ENCODE assay signal across 23 mouse cellular contexts in the genomic region with DNA sequence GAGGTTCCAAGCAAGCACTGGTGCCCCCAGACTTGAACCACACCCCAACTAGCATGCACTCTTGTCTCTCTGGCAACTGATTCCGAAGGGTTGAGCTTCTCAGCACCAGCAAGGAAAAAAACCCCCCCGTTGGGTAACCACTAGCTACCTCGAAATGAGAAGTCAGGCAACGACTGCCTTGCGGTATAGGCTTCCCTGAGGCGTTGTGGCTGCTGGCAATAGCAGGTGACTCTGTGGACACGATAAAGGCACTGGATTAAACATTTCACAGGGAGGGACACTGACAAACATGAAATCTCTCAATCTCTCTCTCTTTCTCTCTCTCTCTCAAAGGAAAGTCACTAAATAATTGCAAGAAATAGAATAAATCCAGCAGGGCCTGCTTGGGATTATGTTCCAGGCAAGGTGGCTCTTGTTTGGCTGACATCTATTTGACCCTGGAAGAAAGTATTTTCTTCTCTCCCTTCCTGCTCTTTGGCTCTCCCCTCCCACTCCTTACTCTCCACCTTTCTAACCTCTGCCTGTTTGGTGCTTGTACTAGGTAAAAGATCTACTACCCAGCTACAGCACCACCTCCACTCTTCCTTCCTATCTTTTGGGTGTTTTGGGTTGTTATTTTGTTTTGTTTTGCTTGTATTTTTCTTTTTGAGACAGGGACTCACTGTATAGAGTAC. TPM values are rescaled to one million over a fixed set of nuclear protein-coding genes. Genes with fewer than 3 reads are reported as not detected.
DNase-seq lines count a peak whose midpoint lies in the region; ATAC-seq lines count a peak whose summit lies in the region.
"Had no signal": no experiment of that assay in that cellular context is flagged by ENCODE, and none has a peak within 500 bp of the region (broad histone marks: within the 10 kb centered on the region; RNA-seq: fewer than 3 reads in every experiment).

No protein-coding gene starts in this region.

- H3K4me1 ChIP-seq in midbrain, embryonic 11.5 days (ENCODE audit: control insufficient read depth, insufficient read depth, low read length): no peaks in the 10 kb centered on the region
- H3K4me1 ChIP-seq in midbrain, embryonic 16.5 days (ENCODE audit: control insufficient read depth, insufficient read depth, low read length): no peaks in the 10 kb centered on the region
- H3K4me1 ChIP-seq in neural tube, embryonic 15.5 days: 0 out of 2 replicates have a peak, but pooled peaks cover 5% of the 10 kb centered on the region
- H3K4me1 ChIP-seq: hindbrain, embryonic 15.5 days had no signal

- peak; percentile 35 for DNase-seq in midbrain, embryonic 11.5 days (ENCODE audit: low spot score, missing footprints)
- peak; percentile 71 for DNase-seq in ZHBTc4 (ENCODE audit: low read depth, low spot score)
- no peak for DNase-seq in cerebellum, postnatal 36 days
- DNase-seq in gastrocnemius, postnatal 4 days (ENCODE audit: low spot score in 2 of 2): no peak
- DNase-seq: adrenal gland, postnatal 36 days; cerebellum, adult 9-10 months; gastrocnemius, adult 2 months; heart, adult 2 months; kidney, adult 9 months; kidney, postnatal 4 days; liver, postnatal 0 days; right cerebral cortex, postnatal 14 days; thymus, postnatal 25 days had no signal

- H3K27ac ChIP-seq in midbrain, embryonic 11.5 days (ENCODE audit: low read depth, low read length): no peak overlapping the region
- H3K27ac ChIP-seq in midbrain, embryonic 16.5 days (ENCODE audit: low read length): no peak overlapping the region
- no peak overlapping the region for H3K27ac ChIP-seq in neural tube, embryonic 15.5 days (replicated peaks)
- H3K27ac ChIP-seq: embryonic facial prominence, embryonic 12.5 days; forebrain, embryonic 13.5 days; gastrocnemius, adult 2 months; heart, adult 2 months; hindbrain, embryonic 15.5 days; limb, embryonic 12.5 days; midbrain, embryonic 10.5 days had no signal

- H3K36me3 ChIP-seq in midbrain, embryonic 11.5 days (ENCODE audit: control insufficient read depth, insufficient read depth, low read length): no peaks in the 10 kb centered on the region
- H3K36me3 ChIP-seq in midbrain, embryonic 16.5 days (ENCODE audit: control insufficient read depth, insufficient read depth, low read length): no peaks in the 10 kb centered on the region
- H3K36me3 ChIP-seq in neural tube, embryonic 15.5 days: no peaks in the 10 kb centered on the region
- H3K36me3 ChIP-seq: embryonic facial prominence, embryonic 12.5 days; hindbrain, embryonic 15.5 days; limb, embryonic 12.5 days; midbrain, embryonic 10.5 days had no signal

- H3K4me3 ChIP-seq in midbrain, embryonic 11.5 days (ENCODE audit: low read depth, low read length): no peak overlapping the region
- H3K4me3 ChIP-seq in midbrain, embryonic 16.5 days (ENCODE audit: low read depth, low read length): no peak overlapping the region
- H3K4me3 ChIP-seq in neural tube, embryonic 15.5 days (replicated peaks): no peak overlapping the region
- H3K4me3 ChIP-seq: embryonic facial prominence, embryonic 12.5 days; erythroblast, embryonic 14.5 days; forebrain, embryonic 13.5 days; gastrocnemius, adult 2 months; heart, adult 2 months; hindbrain, embryonic 15.5 days; limb, embryonic 12.5 days; midbrain, embryonic 10.5 days had no signal

- H3K4me2 ChIP-seq in midbrain, embryonic 11.5 days: no peak overlapping the region
- no peak overlapping the region for H3K4me2 ChIP-seq in midbrain, embryonic 16.5 days (ENCODE audit: low read length)
- no peak overlapping the region for H3K4me2 ChIP-seq in neural tube, embryonic 15.5 days
- H3K4me2 ChIP-seq: embryonic facial prominence, embryonic 12.5 days; forebrain, embryonic 13.5 days; hindbrain, embryonic 15.5 days; limb, embryonic 12.5 days; liver, embryonic 11.5 days had no signal

- H3K27me3 ChIP-seq in midbrain, embryonic 11.5 days (ENCODE audit: control insufficient read depth, insufficient read depth, low read length): no peaks in the 10 kb centered on the region
- H3K27me3 ChIP-seq in midbrain, embryonic 16.5 days (ENCODE audit: control insufficient read depth, insufficient read depth, low read depth, low read length): no peaks in the 10 kb centered on the region
- H3K27me3 ChIP-seq in neural tube, embryonic 15.5 days (replicated peaks): no peaks in the 10 kb centered on the region
- H3K27me3 ChIP-seq: embryonic facial prominence, embryonic 12.5 days; forebrain, embryonic 13.5 days; hindbrain, embryonic 15.5 days; limb, embryonic 12.5 days had no signal

- H3K9ac ChIP-seq in midbrain, embryonic 11.5 days (ENCODE audit: low read length): no peak overlapping the region
- no peak overlapping the region for H3K9ac ChIP-seq in midbrain, embryonic 16.5 days (ENCODE audit: low read depth, low read length)
- H3K9ac ChIP-seq in neural tube, embryonic 15.5 days (replicated peaks): no peak overlapping the region
- H3K9ac ChIP-seq: embryonic facial prominence, embryonic 12.5 days; forebrain, embryonic 13.5 days; hindbrain, embryonic 15.5 days; limb, embryonic 12.5 days; liver, postnatal 0 days had no signal

- H3K9me3 ChIP-seq in midbrain, embryonic 11.5 days (ENCODE audit: control insufficient read depth, low read length): no peaks in the 10 kb centered on the region
- no peaks in the 10 kb centered on the region for H3K9me3 ChIP-seq in midbrain, embryonic 16.5 days (replicated peaks; ENCODE audit: control insufficient read depth, low read length, poor library complexity, severe bottlenecking)
- H3K9me3 ChIP-seq in neural tube, embryonic 15.5 days (replicated peaks): no peaks in the 10 kb centered on the region
- H3K9me3 ChIP-seq: embryonic facial prominence, embryonic 12.5 days; forebrain, embryonic 13.5 days; hindbrain, embryonic 15.5 days; limb, embryonic 12.5 days; midbrain, embryonic 10.5 days had no signal

- 84% methylated on average over 7 of the region's 7 CpGs for WGBS in midbrain, embryonic 11.5 days
- 78% methylated on average over 7 of the region's 7 CpGs for WGBS in midbrain, embryonic 16.5 days
- WGBS in neural tube, embryonic 15.5 days: 87% methylated on average over 7 of the region's 7 CpGs

- no peak for ATAC-seq in midbrain, embryonic 11.5 days (ENCODE audit: low FRiP score)
- ATAC-seq in midbrain, embryonic 16.5 days: no peak
- peak; percentile 80 for ATAC-seq in megakaryocyte, adult 5-6 weeks (ENCODE audit: poor library complexity, severe bottlenecking)
- no peak for ATAC-seq in neural tube, embryonic 15.5 days (ENCODE audit: low FRiP score)
- ATAC-seq: forebrain, embryonic 13.5 days; liver, postnatal 0 days had no signal

RNA-seq across cellular contexts. Expression of gene Susd1, which starts 17.6 kb away (rescaled TPM):
- 1.0 and 1.5 TPM in 2 replicates for polyA plus RNA-seq in midbrain, embryonic 11.5 days (2014; fragmentation: Nextera tagmentation; extraction: Ambion mirVana)
- polyA plus RNA-seq in midbrain, embryonic 16.5 days (2015; fragmentation: Nextera tagmentation; extraction: Ambion mirVana): 1.4 and 2.2 TPM in 2 replicates
- total RNA-seq in megakaryocyte, adult 5-6 weeks (2015): 16.3 and 24.0 TPM in 2 replicates
- 33.6 and 33.9 TPM in 2 replicates for total RNA-seq in megakaryocyte, adult 5-6 weeks (2017)
- polyA plus RNA-seq in neural tube, embryonic 15.5 days (2015; fragmentation: Nextera tagmentation; extraction: Ambion mirVana): 2.8 and 5.5 TPM in 2 replicates
- total RNA-seq in gastrocnemius, postnatal 4 days (2021): 1 to 10 TPM; 1.8 to 1.9 TPM

Comparison
In these comparisons a context has a peak if more than half of its experiments do, and no peak if none do; other contexts are left out.
1. DNase-seq: peak in midbrain, embryonic 11.5 days (single experiment) and ZHBTc4 (single experiment); none in cerebellum, postnatal 36 days (0 of 2) and gastrocnemius, postnatal 4 days (0 of 2).